Mouse (Mus musculus): ENCODE data around the gene Sgms1. TPM values are rescaled to one million over a fixed set of nuclear protein-coding genes. Genes with fewer than 3 reads are reported as not detected.

Gene Sgms1
- polyA plus RNA-seq, 1 experiment from 2014 or later: 26.2 TPM

- no peak for TF ChIP-seq CTCF (IDR thresholded peaks at IDR 0.05)
- no peaks in the 10 kb centered on the region for H3K27me3 ChIP-seq
- ChIA-PET CTCF (interaction anchor here (1.6 kb wide), 1 partner anchor 173 kb away, joined by 3 read pairs; no protein-coding TSS in a partner anchor), POLR2A (interaction anchor here (1.1 kb wide), 1 partner anchor 18 kb away, joined by 4 read pairs; no protein-coding TSS in a partner anchor)
- DNase-seq (ENCODE audit: low read depth, low spot score) (no peak), ATAC-seq (no peak)
- in situ Hi-C loops (cut with MboI; ENCODE audit: low pct_unique_long_range_greater_than_20kb): no loop called here
Measured at GRCm38 (mm10) chr19:32342436-32342835, 47.1 kb downstream of the Sgms1 start.

GRCm38 (mm10) chr19:32341091-32341490 is 48.4 kb downstream of the Sgms1 start:
- H3K27me3 ChIP-seq: no peaks in the 10 kb centered on the region
- in situ Hi-C loops (cut with MboI; ENCODE audit: low pct_unique_long_range_greater_than_20kb): no loop called here
- ATAC-seq (no peak), DNase-seq (ENCODE audit: low read depth, low spot score) (no peak)
- CTCF ChIA-PET: interaction anchor here (1.1 to 1.3 kb wide), 2 partner anchors 8 to 22 kb away, joined by 3 read pairs; no protein-coding TSS in a partner anchor
- POLR2A ChIA-PET: interaction anchor here (0.6 to 1.1 kb wide), 2 partner anchors 17 to 288 kb away, joined by 3 read pairs; no protein-coding TSS in a partner anchor
- no peak for TF ChIP-seq CTCF (IDR thresholded peaks at IDR 0.05)

GRCm38 (mm10) chr19:32340168-32340567 is 49.3 kb downstream of the Sgms1 start:
- in situ Hi-C loops (cut with MboI; ENCODE audit: low pct_unique_long_range_greater_than_20kb): no loop called here
- POLR2A ChIA-PET: no interaction called here
- ATAC-seq (no peak), DNase-seq (ENCODE audit: low read depth, low spot score) (no peak)
- TF ChIP-seq CTCF (IDR thresholded peaks at IDR 0.05): no peak
- CTCF ChIA-PET: interaction anchor here (1.3 to 1.7 kb wide), 3 partner anchors 9 to 21 kb away, joined by 3 to 4 read pairs (median 4); no protein-coding TSS in a partner anchor
- no peaks in the 10 kb centered on the region for H3K27me3 ChIP-seq

GRCm38 (mm10) chr19:32337708-32338107 is 51.8 kb downstream of the Sgms1 start:
- H3K27me3 ChIP-seq: no peaks in the 10 kb centered on the region
- in situ Hi-C loops (cut with MboI; ENCODE audit: low pct_unique_long_range_greater_than_20kb): no loop called here
- no peak for DNase-seq (ENCODE audit: low read depth, low spot score)
- peak; percentile 83 for ATAC-seq
- no peak for TF ChIP-seq CTCF (IDR thresholded peaks at IDR 0.05)
- ChIA-PET CTCF (interaction anchor here (1.0 to 1.3 kb wide), 3 partner anchors 9 to 18 kb away, joined by 4 read pairs; no protein-coding TSS in a partner anchor), POLR2A (no interaction called here)

- ATAC-seq (no peak), DNase-seq (ENCODE audit: low read depth, low spot score) (no peak)
- TF ChIP-seq CTCF (IDR thresholded peaks at IDR 0.05): no peak
- H3K27me3 ChIP-seq: no peaks in the 10 kb centered on the region
- ChIA-PET CTCF (no interaction called here), POLR2A (interaction anchor here (0.7 kb wide), 1 partner anchor 314 kb away, joined by 4 read pairs; no protein-coding TSS in a partner anchor)
- in situ Hi-C loops (cut with MboI; ENCODE audit: low pct_unique_long_range_greater_than_20kb): no loop called here
Measured at GRCm38 (mm10) chr19:32334751-32335150, 54.8 kb downstream of the Sgms1 start.

- no peaks in the 10 kb centered on the region for H3K27me3 ChIP-seq
- no peak for TF ChIP-seq CTCF (IDR thresholded peaks at IDR 0.05)
- CTCF ChIA-PET: interaction anchor here (1.0 to 1.5 kb wide), 3 partner anchors 8 to 19 kb away, joined by 3 read pairs; no protein-coding TSS in a partner anchor
- POLR2A ChIA-PET: no interaction called here
- DNase-seq (ENCODE audit: low read depth, low spot score) (no peak), ATAC-seq (no peak)
- in situ Hi-C loops (cut with MboI; ENCODE audit: low pct_unique_long_range_greater_than_20kb): no loop called here
Measured at GRCm38 (mm10) chr19:32333544-32333943, 56.0 kb downstream of the Sgms1 start.

GRCm38 (mm10) chr19:32332779-32333460 is 56.6 kb downstream of the Sgms1 start:
- no peak for DNase-seq (ENCODE audit: low read depth, low spot score)
- POLR2A ChIA-PET: no interaction called here
- no peak for ATAC-seq
- in situ Hi-C loops (cut with MboI; ENCODE audit: low pct_unique_long_range_greater_than_20kb): no loop called here
- CTCF ChIA-PET: interaction anchor here (1.0 to 1.5 kb wide), 4 partner anchors 8 to 19 kb away, joined by 3 read pairs; no protein-coding TSS in a partner anchor
- H3K27me3 ChIP-seq: no peaks in the 10 kb centered on the region
- no peak for TF ChIP-seq CTCF (IDR thresholded peaks at IDR 0.05)

- TF ChIP-seq CTCF (IDR thresholded peaks at IDR 0.05): no peak
- no peak for DNase-seq (ENCODE audit: low read depth, low spot score)
- POLR2A ChIA-PET: no interaction called here
- in situ Hi-C loops (cut with MboI; ENCODE audit: low pct_unique_long_range_greater_than_20kb): no loop called here
- no peaks in the 10 kb centered on the region for H3K27me3 ChIP-seq
- CTCF ChIA-PET: no interaction called here
- ATAC-seq: no peak
Measured at GRCm38 (mm10) chr19:32330231-32330630, 59.3 kb downstream of the Sgms1 start.

- no peak for ATAC-seq
- in situ Hi-C loops (cut with MboI; ENCODE audit: low pct_unique_long_range_greater_than_20kb): no loop called here
- CTCF ChIA-PET: interaction anchor here (1.5 kb wide), 1 partner anchor 159 kb away, joined by 4 read pairs; no protein-coding TSS in a partner anchor
- no peak for DNase-seq (ENCODE audit: low read depth, low spot score)
- POLR2A ChIA-PET: interaction anchor here (0.6 kb wide), 1 partner anchor 321 kb away, joined by 3 read pairs; no protein-coding TSS in a partner anchor
- no peaks in the 10 kb centered on the region for H3K27me3 ChIP-seq
- no peak for TF ChIP-seq CTCF (IDR thresholded peaks at IDR 0.05)
Measured at GRCm38 (mm10) chr19:32329511-32329910, 60.0 kb downstream of the Sgms1 start.

- ATAC-seq (no peak), DNase-seq (ENCODE audit: low read depth, low spot score) (no peak)
- H3K27me3 ChIP-seq: no peaks in the 10 kb centered on the region
- in situ Hi-C loops (cut with MboI; ENCODE audit: low pct_unique_long_range_greater_than_20kb): no loop called here
- no peak for TF ChIP-seq CTCF (IDR thresholded peaks at IDR 0.05)
- ChIA-PET POLR2A (no interaction called here), CTCF (interaction anchor here (1.5 to 1.7 kb wide), 2 partner anchors 10 to 158 kb away, joined by 4 read pairs; no protein-coding TSS in a partner anchor)
Measured at GRCm38 (mm10) chr19:32328089-32328828, 61.3 kb downstream of the Sgms1 start.

Measured in Patski (cell line).